Mouse (Mus musculus): ENCODE measurements around the gene Ipo5. TPM values are rescaled to one million over a fixed set of nuclear protein-coding genes. Genes with fewer than 3 reads are reported as not detected.

The Ipo5 gene
- total RNA-seq, 2 experiments from 2014 or later: 96.9 to 98.5 TPM

- H3K4me3 ChIP-seq: no peak overlapping the region
- H3K27ac ChIP-seq: no peak overlapping the region
- TF ChIP-seq CTCF (conservative IDR thresholded peaks at IDR 0.05): no peak
- DNase-seq (ENCODE audit: low spot score in 2 of 2): peak in 1 of 2 experiments; percentile 11
These were observed 78.1 kb downstream of the Ipo5 start for GRCm38 (mm10) chr14:120989126-120989525.

Other genes starting within 250 kb of the Ipo5 start
- 100 to 1,000 TPM; 102 TPM for gene Farp1, start 124.0 kb downstream of the Ipo5 start, total RNA-seq (2021)